Mouse (Mus musculus) heart, adult 8-10 months (tissue): Measurements from ENCODE around the gene Cand2. TPM values are rescaled to one million over a fixed set of nuclear protein-coding genes. Genes with fewer than 3 reads are reported as not detected.
A peak's percentile ranks its signal among the peaks of the same experiment; 100 is the strongest.

ENCODE experiments used
- DNase-seq: peaks from one replicate; pipeline ENCODE4 v3.0.0; 2022; ENCODE audit warnings: low spot score
- total RNA-seq, 4 experiments: library from RNA; stranded (reverse); gene quantifications; 2 replicates each; pipeline ENCODE4 v1.2.4; 2022

Gene Cand2
- 10 to 100 TPM; 77.2 to 97.7 (median 87.6) TPM for total RNA-seq

- no peak for DNase-seq
Measured at GRCm38 (mm10) chr6:115774501-115774921, at the start of gene Cand2. Gene Cand2, plus strand, starts transcription at chr6:115774538.

GRCm38 (mm10) chr6:115727108-115727507 lies 47.2 kb upstream of the Cand2 start:
- peak; percentile 52 for DNase-seq

GRCm38 (mm10) chr6:115727570-115727969 lies 46.8 kb upstream of the Cand2 start:
- no peak for DNase-seq

DNA sequence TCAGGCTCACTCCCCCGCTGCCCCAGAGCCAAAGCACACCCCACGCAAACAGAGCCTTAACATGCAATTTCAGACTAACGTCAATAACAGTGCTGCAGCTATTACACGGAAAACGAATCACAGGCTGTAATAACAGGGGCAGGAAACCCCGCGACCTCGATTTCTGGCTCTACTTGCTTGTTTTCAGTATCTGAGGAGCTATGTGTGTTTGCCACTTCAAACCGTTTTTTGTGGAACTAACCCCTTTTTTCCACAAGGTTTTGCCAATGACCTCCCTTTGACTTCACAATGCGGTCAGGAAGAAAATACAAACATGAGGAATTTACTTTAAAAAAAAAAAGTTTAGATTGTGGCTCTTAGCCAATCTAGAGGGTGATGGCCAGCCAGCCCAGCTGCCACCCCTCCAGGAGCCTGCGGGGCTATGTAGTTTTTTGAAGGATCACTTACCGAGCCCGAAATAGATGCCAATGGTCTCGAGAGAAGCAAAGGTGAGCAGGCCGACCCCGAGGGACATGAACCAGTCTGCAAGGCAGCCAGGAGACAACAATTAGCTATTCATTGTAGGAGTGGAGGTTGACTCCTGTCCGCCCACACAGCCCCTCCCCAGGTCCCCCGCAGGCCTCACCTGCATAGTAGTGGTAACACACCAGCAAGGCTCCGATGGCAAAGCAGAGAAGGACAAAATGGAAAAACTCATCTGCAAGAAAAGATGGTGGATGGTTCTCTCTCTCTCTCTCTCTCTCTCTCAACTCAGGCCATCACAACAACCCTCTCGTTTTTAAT lies 43.6 kb upstream of the Cand2 start:
- DNase-seq, result no peak

- DNase-seq, result no peak
Measured at GRCm38 (mm10) chr6:115732341-115732928, 41.9 kb upstream of the Cand2 start.

DNA sequence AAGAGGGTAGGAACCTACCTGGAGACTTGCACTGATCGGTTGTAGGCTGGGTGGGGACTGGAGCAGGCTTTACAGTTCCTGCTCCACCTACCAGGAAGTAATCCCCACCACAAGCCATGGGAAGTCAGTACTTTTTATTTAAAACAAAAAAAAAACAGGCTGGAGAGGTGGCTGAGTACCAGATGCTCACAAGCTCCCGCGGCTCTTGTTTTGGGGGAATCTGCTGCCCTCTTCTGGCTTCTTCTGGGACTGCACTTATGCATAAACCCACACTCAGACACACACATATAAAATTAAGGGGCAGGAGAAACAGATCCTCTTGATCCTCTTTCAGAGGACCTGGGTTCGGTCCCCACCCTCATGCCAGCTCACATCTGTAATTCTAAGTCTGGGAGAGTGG lies 39.4 kb upstream of the Cand2 start:
- DNase-seq, result no peak

- no peak for DNase-seq
Measured at GRCm38 (mm10) chr6:115739056-115739455, 35.3 kb upstream of the Cand2 start.

DNA sequence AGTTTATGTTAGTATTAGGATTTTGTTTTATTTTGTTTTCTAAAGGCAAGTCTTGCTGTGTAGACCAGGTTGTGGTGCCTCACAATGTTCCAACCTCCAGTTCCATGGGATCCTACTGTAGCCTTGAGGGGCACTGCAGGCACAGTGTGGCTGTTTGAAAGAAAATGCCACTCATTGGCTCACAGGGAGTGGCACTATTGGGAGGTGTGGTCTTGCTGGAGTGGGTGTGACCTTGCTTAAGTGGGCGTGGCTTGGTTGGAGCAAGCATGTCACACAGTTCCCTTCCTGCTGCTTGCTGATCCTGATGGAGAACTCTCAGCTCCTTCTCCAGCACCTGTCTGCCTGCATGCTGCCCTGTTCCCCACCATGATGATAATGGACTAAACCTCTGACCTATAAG lies 30.8 kb upstream of the Cand2 start:
- no peak for DNase-seq

DNA sequence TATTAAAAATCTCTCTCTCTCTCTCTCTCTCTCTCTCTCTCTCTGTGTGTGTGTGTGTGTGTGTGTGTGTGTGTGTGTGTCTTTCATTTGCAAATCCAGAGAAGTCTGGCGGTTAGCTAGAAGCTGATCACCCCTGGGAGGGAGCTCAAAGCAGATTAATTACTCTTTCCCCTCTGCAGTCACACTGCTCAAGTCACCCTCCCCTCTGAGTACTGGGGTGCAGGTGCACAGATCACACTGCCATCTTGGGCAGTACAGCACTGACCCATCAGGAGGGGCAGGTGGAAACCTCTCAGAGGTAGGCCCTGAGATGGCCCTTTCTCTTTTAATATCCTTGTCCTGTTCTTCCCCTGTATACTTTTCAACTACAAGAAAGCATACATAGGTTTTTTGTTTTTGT lies 28.0 kb upstream of the Cand2 start:
- DNase-seq, result no peak

- DNase-seq, result no peak
Measured at GRCm38 (mm10) chr6:115755536-115755935, 18.8 kb upstream of the Cand2 start.

GRCm38 (mm10) chr6:115758981-115759435 lies 15.3 kb upstream of the Cand2 start:
- no peak for DNase-seq

- no peak for DNase-seq
Measured at GRCm38 (mm10) chr6:115759461-115759860, 14.9 kb upstream of the Cand2 start.

DNA sequence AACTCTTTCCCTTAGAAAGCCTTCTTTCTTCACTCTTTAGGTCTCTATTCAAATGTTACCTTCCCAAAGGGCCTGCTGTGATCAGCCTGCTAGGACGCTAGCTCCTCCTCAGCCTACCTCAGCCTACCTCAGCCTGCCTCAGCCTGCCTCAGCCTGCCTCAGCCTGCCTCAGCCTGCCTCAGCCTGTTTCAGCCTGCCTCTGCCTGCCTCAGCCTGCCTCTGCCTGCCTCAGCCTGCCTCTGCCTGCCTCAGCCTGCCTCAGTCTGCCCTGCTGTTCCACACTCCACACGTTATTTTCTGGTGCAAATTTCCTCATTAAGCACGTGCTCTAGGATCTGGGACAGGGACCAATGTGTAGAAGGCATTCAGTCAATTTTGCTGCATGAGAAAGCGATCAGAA lies 14.2 kb upstream of the Cand2 start:
- DNase-seq, result no peak

- DNase-seq, result no peak
Measured at GRCm38 (mm10) chr6:115760982-115761381, 13.4 kb upstream of the Cand2 start.

- no peak for DNase-seq
Measured at GRCm38 (mm10) chr6:115761995-115762756, 12.2 kb upstream of the Cand2 start, which contains the start of gene Tmem40. Gene Tmem40, minus strand, starts transcription at chr6:115762410.

GRCm38 (mm10) chr6:115764179-115764578 lies 10.2 kb upstream of the Cand2 start:
- peak; percentile 71 for DNase-seq

DNA sequence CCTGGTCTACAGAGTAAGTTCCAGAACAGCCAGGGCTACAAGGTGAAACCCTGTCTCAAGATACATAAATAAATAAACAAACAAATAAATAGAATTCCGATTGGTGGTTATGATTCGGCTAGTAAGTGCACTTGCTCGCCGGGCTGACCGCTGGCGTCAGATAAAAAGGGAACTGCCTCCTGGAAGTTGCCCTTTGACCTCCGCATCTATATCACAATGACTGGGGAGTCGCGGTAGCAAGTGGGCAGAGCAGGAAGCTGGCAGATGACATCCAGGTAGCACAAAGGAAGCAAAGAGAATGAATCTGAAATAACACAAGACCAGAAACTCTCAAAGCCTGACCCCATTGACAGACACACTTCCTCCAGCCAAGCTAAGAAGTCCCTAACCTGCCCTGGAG lies 7.0 kb upstream of the Cand2 start:
- DNase-seq, result no peak

DNA sequence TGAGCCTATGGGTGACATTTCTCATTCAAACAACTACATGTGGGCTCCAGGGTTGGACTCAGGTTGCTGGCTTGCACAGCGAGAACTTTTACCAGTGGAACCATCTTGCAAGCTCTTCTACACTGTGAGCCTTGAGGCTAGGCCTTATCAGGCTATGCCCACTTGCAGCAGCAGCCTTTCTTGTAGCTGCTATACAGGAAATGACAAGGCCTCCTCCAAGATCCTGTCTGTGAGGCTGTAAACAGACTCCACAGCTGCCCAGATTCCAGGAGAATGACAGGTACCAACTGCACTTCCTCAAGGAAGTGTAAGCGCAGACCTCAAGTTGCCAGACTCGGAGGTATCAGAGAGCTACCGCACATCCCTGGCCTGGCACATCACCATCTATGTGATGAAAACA lies 6.1 kb upstream of the Cand2 start:
- DNase-seq, result no peak

GRCm38 (mm10) chr6:115770059-115770670 lies 4.2 kb upstream of the Cand2 start:
- DNase-seq, result no peak

DNA sequence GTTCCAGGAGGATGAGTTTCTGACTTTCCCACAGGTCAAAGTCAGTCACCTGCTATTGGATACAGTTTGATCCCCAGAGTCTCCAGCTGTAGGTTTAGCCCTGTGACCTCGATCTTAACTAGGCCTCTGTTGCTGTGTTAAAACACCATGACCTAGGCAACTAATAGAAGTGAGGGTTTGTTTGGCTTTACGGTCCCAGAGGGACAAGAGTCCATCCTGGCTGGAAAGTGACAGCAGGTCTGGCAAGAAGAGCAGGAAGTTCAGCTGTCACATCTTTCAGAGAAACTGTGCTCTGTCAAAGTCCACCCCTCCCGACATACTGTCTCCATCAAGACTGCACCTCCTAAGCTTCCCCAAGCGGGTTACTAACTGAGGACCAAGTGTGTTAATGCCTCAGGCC lies 3.5 kb upstream of the Cand2 start:
- no peak for DNase-seq

DNA sequence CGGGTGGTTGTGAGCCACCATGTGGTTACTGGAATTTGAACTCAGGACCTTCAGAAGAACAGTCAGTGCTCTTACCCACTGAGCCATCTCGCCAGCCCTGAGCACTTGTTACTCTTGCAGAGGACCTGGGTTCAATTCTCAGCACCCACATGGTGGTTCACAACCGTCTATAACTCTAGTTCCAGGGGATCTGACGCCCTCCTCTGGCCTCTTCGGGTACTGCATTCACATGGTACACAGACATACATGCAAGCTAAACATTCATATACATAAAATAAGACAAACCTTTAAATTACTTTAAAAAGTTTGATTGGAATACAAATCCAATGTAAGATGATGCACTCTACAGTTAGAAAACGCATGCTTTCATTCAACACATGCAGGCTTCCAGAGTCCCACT lies 2.1 kb upstream of the Cand2 start:
- no peak for DNase-seq

GRCm38 (mm10) chr6:115772604-115773003 lies 1.7 kb upstream of the Cand2 start:
- no peak for DNase-seq
